Mouse (Mus musculus): ENCODE data around the gene Cnp. TPM values are rescaled to one million over a fixed set of nuclear protein-coding genes. Genes with fewer than 3 reads are reported as not detected.
"Not testable (repeated sequence)": the region's sequence is repeated elsewhere in the genome, so short reads cannot be mapped to it uniquely, and the experiment has no call there.

Cnp gene
- polyA plus RNA-seq, 1 experiment from 2014 or later, result 32.3 TPM

GRCm38 (mm10) chr11:100613241-100613640, 38.5 kb downstream of the Cnp start:
- Histone ChIP-seq H3K27me3 (no peaks in the 10 kb centered on the region), H3K36me3 (peaks cover 3% of the 10 kb centered on the region), H3K4me3 (no peak overlapping the region), H3K9me3 (no peaks in the 10 kb centered on the region), H3K9ac (no peak overlapping the region), H3K4me2 (no peak overlapping the region), H3K4me1 (peaks cover 36% of the 10 kb centered on the region), H3K27ac (no peak overlapping the region)
- ATAC-seq (ENCODE audit: borderline replicate concordance, extremely low read depth, low FRiP score, low TSS enrichment), result no peak
- WGBS, result 73% methylated on average over 3 of the region's 3 CpGs

GRCm38 (mm10) chr11:100616332-100616731, 41.6 kb downstream of the Cnp start:
- H3K9me3 ChIP-seq, result no peaks in the 10 kb centered on the region
- WGBS, result 89% methylated on average over 5 of the region's 5 CpGs
- no peak for ATAC-seq (ENCODE audit: borderline replicate concordance, extremely low read depth, low FRiP score, low TSS enrichment)

GRCm38 (mm10) chr11:100616836-100617235, 42.1 kb downstream of the Cnp start:
- H3K36me3 ChIP-seq, H3K9me3 ChIP-seq: not testable (repeated sequence)
- WGBS, result 87% methylated on average over 7 of the region's 7 CpGs

More at GRCm38 (mm10) chr11:100616332-100616731, 41.6 kb downstream of the Cnp start:
- H3K27ac ChIP-seq, result no peak overlapping the region
- no peaks in the 10 kb centered on the region for H3K36me3 ChIP-seq
- H3K27me3 ChIP-seq, result no peaks in the 10 kb centered on the region
- no peak overlapping the region for H3K4me2 ChIP-seq
- H3K4me1 ChIP-seq, result peaks cover 23% of the 10 kb centered on the region
- H3K4me3 ChIP-seq, result no peak overlapping the region
- H3K9ac ChIP-seq, result no peak overlapping the region

GRCm38 (mm10) chr11:100617480-100617879, 42.8 kb downstream of the Cnp start:
- H3K4me1 ChIP-seq, result peaks cover 27% of the 10 kb centered on the region
- no peak for ATAC-seq (ENCODE audit: borderline replicate concordance, extremely low read depth, low FRiP score, low TSS enrichment)
- no peak overlapping the region for H3K27ac ChIP-seq
- H3K4me2 ChIP-seq, result peak overlapping the region; percentile 85
- no peaks in the 10 kb centered on the region for H3K27me3 ChIP-seq
- H3K36me3 ChIP-seq, result no peaks in the 10 kb centered on the region
- no peaks in the 10 kb centered on the region for H3K9me3 ChIP-seq
- 89% methylated on average over 4 of the region's 4 CpGs for WGBS
- 0 out of 2 replicates have a peak overlapping the region, but pooled peaks have one; percentile 70 for H3K9ac ChIP-seq
- peak overlapping the region; percentile 81 for H3K4me3 ChIP-seq

More at GRCm38 (mm10) chr11:100616836-100617235, 42.1 kb downstream of the Cnp start:
- not testable (repeated sequence) for H3K4me3 ChIP-seq; H3K4me2 ChIP-seq; H3K27ac ChIP-seq; H3K27me3 ChIP-seq; ATAC-seq (ENCODE audit: borderline replicate concordance, extremely low read depth, low FRiP score, low TSS enrichment); H3K9ac ChIP-seq
- peaks cover 23% of the 10 kb centered on the region for H3K4me1 ChIP-seq

GRCm38 (mm10) chr11:100618761-100619484, 44.2 kb downstream of the Cnp start, which contains the start of gene Nkiras2:
TSS of gene Nkiras2 (plus strand) at chr11:100619244.
- peak within 1 kb of the TSS; percentile 85 for H3K4me2 ChIP-seq
- peaks cover 29% of the 10 kb centered on the region for H3K4me1 ChIP-seq
- no peaks in the 10 kb centered on the region for H3K36me3 ChIP-seq
- H3K27me3 ChIP-seq, result no peaks in the 10 kb centered on the region
- peak within 1 kb of the TSS; percentile 70 for H3K9ac ChIP-seq
- H3K9me3 ChIP-seq, result no peaks in the 10 kb centered on the region
- under 1% methylated on average over 33 of the region's 36 CpGs for WGBS
- H3K27ac ChIP-seq, result peak within 1 kb of the TSS; percentile 92
- peak; percentile 60 for ATAC-seq (ENCODE audit: borderline replicate concordance, extremely low read depth, low FRiP score, low TSS enrichment)
- peak within 1 kb of the TSS; percentile 81 for H3K4me3 ChIP-seq

- under 1% methylated on average over 39 of the region's 40 CpGs for WGBS
- ATAC-seq (ENCODE audit: borderline replicate concordance, extremely low read depth, low FRiP score, low TSS enrichment), result peak; percentile 94
- Histone ChIP-seq H3K9ac (peak overlapping the region; percentile 70), H3K27ac (peak overlapping the region; percentile 92), H3K4me1 (peaks cover 35% of the 10 kb centered on the region), H3K36me3 (peaks cover 1% of the 10 kb centered on the region; the same call in 1 of the 2 replicates), H3K27me3 (no peaks in the 10 kb centered on the region), H3K4me2 (peak overlapping the region; percentile 85), H3K4me3 (peak overlapping the region; percentile 81), H3K9me3 (no peaks in the 10 kb centered on the region)
These were observed 44.8 kb downstream of the Cnp start for GRCm38 (mm10) chr11:100619485-100619975.

- peak within 1 kb of the TSS; percentile 81 for H3K4me3 ChIP-seq
- H3K27me3 ChIP-seq, result no peaks in the 10 kb centered on the region
- no peaks in the 10 kb centered on the region for H3K9me3 ChIP-seq
- peaks cover 37% of the 10 kb centered on the region for H3K4me1 ChIP-seq
- no peak for ATAC-seq (ENCODE audit: borderline replicate concordance, extremely low read depth, low FRiP score, low TSS enrichment)
- peaks cover 6% of the 10 kb centered on the region; the same call in 1 of the 2 replicates for H3K36me3 ChIP-seq
- WGBS, result 3% methylated on average over 11 of the region's 11 CpGs
- peak within 1 kb of the TSS; percentile 85 for H3K4me2 ChIP-seq
- peak within 1 kb of the TSS; percentile 70 for H3K9ac ChIP-seq
- peak within 1 kb of the TSS; percentile 92 for H3K27ac ChIP-seq
These were observed 45.3 kb downstream of the Cnp start, which contains the start of gene Dnajc7 for GRCm38 (mm10) chr11:100619982-100620381. TSS of gene Dnajc7 (minus strand) at chr11:100620168.

GRCm38 (mm10) chr11:100622714-100623113, 48.0 kb downstream of the Cnp start:
- Histone ChIP-seq H3K4me2 (peak overlapping the region; percentile 61), H3K4me1 (peaks cover 35% of the 10 kb centered on the region), H3K27ac (peak overlapping the region; percentile 88), H3K27me3 (no peaks in the 10 kb centered on the region), H3K9me3 (no peaks in the 10 kb centered on the region), H3K4me3 (peak overlapping the region; percentile 94), H3K9ac (peak overlapping the region; percentile 90), H3K36me3 (peaks cover 17% of the 10 kb centered on the region)
- ATAC-seq (ENCODE audit: borderline replicate concordance, extremely low read depth, low FRiP score, low TSS enrichment), result peak; percentile 88
- WGBS, result 2% methylated on average over 24 of the region's 24 CpGs

- Histone ChIP-seq H3K4me1 (peaks cover 32% of the 10 kb centered on the region), H3K4me2 (peak overlapping the region; percentile 61), H3K27me3 (no peaks in the 10 kb centered on the region), H3K9ac (peak overlapping the region; percentile 90; the same call in 1 of the 2 replicates), H3K36me3 (peaks cover 17% of the 10 kb centered on the region), H3K27ac (no peak overlapping the region), H3K9me3 (no peaks in the 10 kb centered on the region), H3K4me3 (peak overlapping the region; percentile 94)
- ATAC-seq (ENCODE audit: borderline replicate concordance, extremely low read depth, low FRiP score, low TSS enrichment), result no peak
- WGBS, result 28% methylated on average over 5 of the region's 5 CpGs
These were observed 49.2 kb downstream of the Cnp start for GRCm38 (mm10) chr11:100623867-100624266.

- H3K27ac ChIP-seq, result 0 out of 2 replicates have a peak overlapping the region, but pooled peaks have one; percentile 2
- H3K9ac ChIP-seq, result no peak overlapping the region
- H3K36me3 ChIP-seq, result peaks cover 17% of the 10 kb centered on the region
- no peak overlapping the region for H3K4me2 ChIP-seq
- WGBS, result 90% methylated on average over 23 of the region's 23 CpGs
- no peak overlapping the region for H3K4me3 ChIP-seq
- ATAC-seq (ENCODE audit: borderline replicate concordance, extremely low read depth, low FRiP score, low TSS enrichment), result no peak
- H3K9me3 ChIP-seq, result no peaks in the 10 kb centered on the region
- peaks cover 27% of the 10 kb centered on the region for H3K4me1 ChIP-seq
- H3K27me3 ChIP-seq, result no peaks in the 10 kb centered on the region
These were observed 51.3 kb downstream of the Cnp start for GRCm38 (mm10) chr11:100625754-100626700.

- H3K4me2 ChIP-seq, result no peak overlapping the region
- no peaks in the 10 kb centered on the region for H3K9me3 ChIP-seq
- H3K4me1 ChIP-seq, result peaks cover 27% of the 10 kb centered on the region
- 18% methylated on average over 9 of the region's 9 CpGs for WGBS
- peaks cover 17% of the 10 kb centered on the region for H3K36me3 ChIP-seq
- H3K9ac ChIP-seq, result no peak overlapping the region
- H3K4me3 ChIP-seq, result no peak overlapping the region
- H3K27me3 ChIP-seq, result no peaks in the 10 kb centered on the region
- H3K27ac ChIP-seq, result 0 out of 2 replicates have a peak overlapping the region, but pooled peaks have one; percentile 2
- ATAC-seq (ENCODE audit: borderline replicate concordance, extremely low read depth, low FRiP score, low TSS enrichment), result no peak
These were observed 52.0 kb downstream of the Cnp start for GRCm38 (mm10) chr11:100626701-100627195.
